Mouse (Mus musculus) erythroid progenitor cell, adult 5-6 weeks (primary cell): ENCODE data around the gene Olfr576. TPM values are rescaled to one million over a fixed set of nuclear protein-coding genes. Genes with fewer than 3 reads are reported as not detected.

ENCODE experiments used
- ATAC-seq: replicated peaks from 2 replicates; pipeline ENCODE4 v1.8.0; 2016; ENCODE audit warnings: moderate number of reproducible peaks, mild to moderate bottlenecking, moderate TSS enrichment, inconsistent platforms; ENCODE audit not compliant: poor library complexity, low FRiP score, severe bottlenecking
- total RNA-seq, 2 experiments: library from RNA; stranded (forward) in 1 of 2; stranded (reverse) in 1 of 2; fragments of 150-400 nt in 1 of 2; fragments of 186-747, 209-891 nt in 1 of 2; gene quantifications; 2 replicates each; pipeline versions ENCODE4 v1.2.3 to v1.2.4; 2015 to 2017; ENCODE audit warnings: low replicate concordance in 2 of 2

The Olfr576 gene
- total RNA-seq (2015; ENCODE audit: low replicate concordance) = not detected in 2 replicates
- total RNA-seq (2017; ENCODE audit: low replicate concordance) = not detected in 2 replicates

DNA sequence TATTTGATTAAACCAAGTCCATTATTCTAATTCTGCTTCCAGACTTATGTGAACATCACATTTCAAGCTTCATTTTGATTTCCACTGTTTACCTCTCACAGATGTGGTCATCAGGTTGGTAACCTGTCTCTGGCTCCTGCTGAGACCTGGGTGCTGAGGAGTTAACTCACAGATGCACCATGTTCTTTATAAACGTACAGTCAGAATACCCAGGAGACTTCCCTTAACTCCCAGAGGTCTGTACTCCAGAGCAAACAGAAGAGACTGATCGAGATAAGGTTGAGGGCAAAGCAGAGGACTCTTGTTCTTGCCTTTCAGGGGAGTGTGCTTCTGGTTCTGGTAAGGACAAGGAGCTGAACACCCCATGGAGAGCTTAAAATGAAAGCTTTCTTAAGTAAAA lies at the start of gene Olfr576:
Olfr576 (plus strand) TSS at position 301 of the 400 bp plus-strand sequence.
- ATAC-seq = no peak

- no peak for ATAC-seq
Observed at GRCm38 (mm10) chr7:102915261-102915660, 47.2 kb upstream of the Olfr576 start.

- ATAC-seq = no peak
Observed at GRCm38 (mm10) chr7:102916405-102916804, 46.1 kb upstream of the Olfr576 start.

DNA sequence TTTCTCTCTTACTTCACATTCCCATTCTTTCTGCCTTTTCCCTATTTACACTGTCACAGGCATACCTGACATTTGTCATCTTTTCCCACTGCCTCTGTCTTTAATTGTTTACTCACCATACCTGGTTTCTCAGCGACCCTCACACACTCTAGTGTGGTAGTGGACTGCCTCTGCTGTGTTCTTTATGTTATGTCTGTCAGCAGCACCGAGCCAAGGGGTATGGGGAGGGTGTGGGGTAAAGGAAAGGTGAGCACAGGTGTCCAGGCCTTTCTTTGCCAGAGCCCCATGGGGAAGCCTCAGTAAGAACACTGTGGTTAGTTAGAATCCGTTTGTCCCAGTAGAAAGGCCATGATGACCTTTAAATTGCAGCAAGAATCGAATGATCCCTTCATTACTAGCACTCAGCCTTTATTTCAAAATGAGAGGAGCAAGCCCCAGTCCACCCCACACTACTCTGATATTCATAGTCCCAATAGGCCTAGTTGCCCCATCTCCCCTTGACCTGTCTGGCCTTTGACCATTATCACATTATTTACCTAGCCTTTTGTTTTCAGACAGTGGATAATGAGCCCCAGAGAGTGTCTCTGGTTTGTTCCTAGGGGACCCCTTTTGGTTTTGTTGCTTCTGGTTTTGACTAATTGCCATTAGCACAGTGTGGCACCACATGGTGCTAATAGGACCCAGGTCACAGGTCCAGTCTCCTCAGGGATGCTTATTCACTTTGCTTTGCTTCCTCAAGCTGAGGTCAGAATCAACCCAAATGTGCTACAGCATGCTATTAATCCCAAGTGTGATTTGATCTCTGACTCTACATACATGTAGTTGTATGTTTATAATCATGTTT lies 45.2 kb upstream of the Olfr576 start, which contains the start of gene Olfr571:
Olfr571 (minus strand) TSS at position 505 of the 844 bp plus-strand sequence.
- no peak for ATAC-seq

GRCm38 (mm10) chr7:102919632-102920031 lies 42.8 kb upstream of the Olfr576 start:
- no peak for ATAC-seq

DNA sequence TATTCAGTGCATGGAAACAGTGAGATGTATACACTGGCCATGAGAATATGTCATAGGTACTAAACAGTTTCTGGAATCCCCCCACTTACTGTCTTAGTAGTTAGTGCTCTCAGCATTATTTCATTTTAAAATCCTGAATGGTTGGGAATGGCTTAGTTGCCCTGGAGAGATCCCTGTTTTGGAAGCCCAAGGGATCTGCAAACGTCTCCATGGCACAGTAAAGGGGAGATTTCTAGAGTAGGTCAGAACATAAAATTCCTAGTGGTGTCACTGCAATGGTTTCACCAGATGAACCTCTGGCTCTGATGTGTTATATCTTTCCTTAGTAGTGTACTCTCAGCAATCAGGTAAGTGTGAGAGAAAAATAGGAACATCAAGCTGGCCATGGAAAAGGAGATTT lies 38.4 kb upstream of the Olfr576 start, which contains the start of gene Olfr572:
Olfr572 (plus strand) TSS at position 301 of the 400 bp plus-strand sequence.
- no peak for ATAC-seq

GRCm38 (mm10) chr7:102927105-102927504 lies 35.4 kb upstream of the Olfr576 start:
- no peak for ATAC-seq

GRCm38 (mm10) chr7:102942475-102942874 lies 20.0 kb upstream of the Olfr576 start, which contains the start of gene Olfr573-ps1:
TSS of gene Olfr573-ps1 (minus strand) at chr7:102942575.
- ATAC-seq = no peak

- no peak for ATAC-seq
Observed at GRCm38 (mm10) chr7:102943417-102943816, 19.0 kb upstream of the Olfr576 start.

- ATAC-seq = no peak
Observed at GRCm38 (mm10) chr7:102948167-102948566, 14.3 kb upstream of the Olfr576 start, which contains the start of gene Olfr574. TSS of gene Olfr574 (plus strand) at chr7:102948467.

- ATAC-seq = no peak
Observed at GRCm38 (mm10) chr7:102950732-102951131, 11.7 kb upstream of the Olfr576 start.

DNA sequence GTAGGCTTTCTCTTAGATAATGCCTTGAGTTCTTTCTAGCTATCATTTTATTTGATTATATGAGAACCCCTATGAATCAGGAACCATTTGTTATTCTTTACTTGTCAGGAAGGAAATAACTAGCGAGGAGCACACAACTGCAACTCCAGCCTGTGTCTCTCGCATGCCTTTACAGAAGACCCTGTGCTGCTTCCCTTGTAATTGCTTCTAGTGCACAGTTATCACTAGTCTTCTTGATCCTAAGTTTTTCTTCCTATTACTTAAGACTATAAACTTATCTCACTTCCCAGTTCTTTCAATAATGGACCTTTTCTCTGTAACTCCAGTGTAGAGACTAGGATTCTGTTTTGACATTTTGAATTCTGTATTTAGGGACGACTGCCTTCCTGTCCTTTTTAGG lies 4.3 kb upstream of the Olfr576 start:
- no peak for ATAC-seq

GRCm38 (mm10) chr7:102958593-102958992 lies 3.9 kb upstream of the Olfr576 start, which contains the start of gene Olfr575:
TSS of gene Olfr575 (minus strand) at chr7:102958775.
- peak; percentile 71 for ATAC-seq

DNA sequence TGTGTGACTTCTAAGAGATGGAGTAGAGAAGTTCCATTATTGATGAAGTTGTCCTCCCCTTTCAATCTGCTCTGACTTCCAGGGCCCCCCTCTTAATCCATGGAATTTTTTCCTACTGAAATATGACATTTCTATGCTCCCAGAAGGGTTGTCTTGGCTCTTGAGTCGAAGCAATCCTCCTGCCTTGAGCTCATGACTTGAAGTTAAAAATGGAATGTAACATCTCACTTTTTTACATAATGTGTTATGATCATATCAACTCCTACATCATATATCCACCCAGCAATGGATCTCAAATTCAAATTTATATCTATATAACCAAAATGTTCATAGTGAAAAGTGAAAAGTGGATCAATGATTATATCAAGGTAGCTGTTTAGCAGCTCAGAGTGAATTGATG lies 11.9 kb downstream of the Olfr576 start:
- ATAC-seq = no peak

DNA sequence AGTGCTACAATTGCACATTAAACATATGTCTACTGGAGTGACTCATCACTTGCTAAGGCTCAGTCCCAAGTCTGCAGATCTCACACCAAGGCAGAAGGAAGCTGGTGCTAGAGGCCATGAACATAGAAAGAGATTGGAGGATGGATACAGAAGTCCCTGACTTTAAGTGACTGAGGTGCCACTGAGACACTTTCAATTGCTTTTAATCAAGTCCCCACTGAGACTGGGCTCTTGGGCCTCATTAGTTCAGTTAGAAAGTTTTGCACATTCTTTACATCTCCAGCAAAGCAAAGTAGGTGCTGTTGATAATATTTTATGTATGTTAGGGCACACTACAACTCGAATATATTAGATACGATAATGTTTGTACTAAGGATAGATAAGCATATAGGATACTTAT lies 13.4 kb downstream of the Olfr576 start, which contains the start of gene Olfr577:
Olfr577 (minus strand) TSS at position 101 of the 400 bp plus-strand sequence.
- ATAC-seq = no peak

- no peak for ATAC-seq
Observed at GRCm38 (mm10) chr7:102989224-102989623, 26.8 kb downstream of the Olfr576 start, which contains the start of gene Olfr578. TSS of gene Olfr578 (minus strand) at chr7:102989324.

Other genes starting within 250 kb of the Olfr576 start
- not detected in 2 replicates for gene Olfr33, start 243.6 kb upstream of the Olfr576 start, total RNA-seq (2015; ENCODE audit: low replicate concordance)
- not detected in 2 replicates for gene Olfr33, start 243.6 kb upstream of the Olfr576 start, total RNA-seq (2017; ENCODE audit: low replicate concordance)
- gene Olfr559, start 235.2 kb upstream of the Olfr576 start, total RNA-seq (2015; ENCODE audit: low replicate concordance) = not detected in 2 replicates
- gene Olfr559, start 235.2 kb upstream of the Olfr576 start, total RNA-seq (2017; ENCODE audit: low replicate concordance) = not detected in 2 replicates
- not detected in 2 replicates for gene Olfr560, start 203.3 kb upstream of the Olfr576 start, total RNA-seq (2015; ENCODE audit: low replicate concordance)
- gene Olfr560, start 203.3 kb upstream of the Olfr576 start, total RNA-seq (2017; ENCODE audit: low replicate concordance) = not detected in 2 replicates
- gene Olfr78, start 203.2 kb upstream of the Olfr576 start, total RNA-seq (2015; ENCODE audit: low replicate concordance) = not detected in 2 replicates
- gene Olfr78, start 203.2 kb upstream of the Olfr576 start, total RNA-seq (2017; ENCODE audit: low replicate concordance) = not detected in 2 replicates
- not detected in 2 replicates for gene Olfr561, start 191.4 kb upstream of the Olfr576 start, total RNA-seq (2015; ENCODE audit: low replicate concordance)
- not detected in 2 replicates for gene Olfr561, start 191.4 kb upstream of the Olfr576 start, total RNA-seq (2017; ENCODE audit: low replicate concordance)
- gene Olfr564, start 159.2 kb upstream of the Olfr576 start, total RNA-seq (2015; ENCODE audit: low replicate concordance) = not detected in 2 replicates
- not detected in 2 replicates for gene Olfr564, start 159.2 kb upstream of the Olfr576 start, total RNA-seq (2017; ENCODE audit: low replicate concordance)
- not detected in 2 replicates for gene Olfr566, start 103.9 kb upstream of the Olfr576 start, total RNA-seq (2015; ENCODE audit: low replicate concordance)
- gene Olfr566, start 103.9 kb upstream of the Olfr576 start, total RNA-seq (2017; ENCODE audit: low replicate concordance) = not detected in 2 replicates
- gene Olfr568, start 85.5 kb upstream of the Olfr576 start, total RNA-seq (2015; ENCODE audit: low replicate concordance) = not detected in 2 replicates
- gene Olfr568, start 85.5 kb upstream of the Olfr576 start, total RNA-seq (2017; ENCODE audit: low replicate concordance) = not detected in 2 replicates
- gene Olfr569, start 71.8 kb upstream of the Olfr576 start, total RNA-seq (2015; ENCODE audit: low replicate concordance) = not detected in 2 replicates
- gene Olfr569, start 71.8 kb upstream of the Olfr576 start, total RNA-seq (2017; ENCODE audit: low replicate concordance) = not detected in 2 replicates
- not detected in 2 replicates for gene Olfr570, start 68.1 kb upstream of the Olfr576 start, total RNA-seq (2015; ENCODE audit: low replicate concordance)
- gene Olfr570, start 68.1 kb upstream of the Olfr576 start, total RNA-seq (2017; ENCODE audit: low replicate concordance) = not detected in 2 replicates
- gene Olfr571, start 45.1 kb upstream of the Olfr576 start, total RNA-seq (2015; ENCODE audit: low replicate concordance) = not detected in 2 replicates
- not detected in 2 replicates for gene Olfr571, start 45.1 kb upstream of the Olfr576 start, total RNA-seq (2017; ENCODE audit: low replicate concordance)
- not detected in 2 replicates for gene Olfr572, start 38.3 kb upstream of the Olfr576 start, total RNA-seq (2015; ENCODE audit: low replicate concordance)
- gene Olfr572, start 38.3 kb upstream of the Olfr576 start, total RNA-seq (2017; ENCODE audit: low replicate concordance) = not detected in 2 replicates
- gene Olfr573-ps1, start 20.1 kb upstream of the Olfr576 start, total RNA-seq (2015; ENCODE audit: low replicate concordance) = not detected in 2 replicates
- gene Olfr573-ps1, start 20.1 kb upstream of the Olfr576 start, total RNA-seq (2017; ENCODE audit: low replicate concordance) = not detected in 2 replicates
- not detected in 2 replicates for gene Olfr574, start 14.2 kb upstream of the Olfr576 start, total RNA-seq (2015; ENCODE audit: low replicate concordance)
- gene Olfr574, start 14.2 kb upstream of the Olfr576 start, total RNA-seq (2017; ENCODE audit: low replicate concordance) = not detected in 2 replicates
- gene Olfr575, start 3.9 kb upstream of the Olfr576 start, total RNA-seq (2015; ENCODE audit: low replicate concordance) = not detected in 2 replicates
- not detected in 2 replicates for gene Olfr575, start 3.9 kb upstream of the Olfr576 start, total RNA-seq (2017; ENCODE audit: low replicate concordance)
- not detected in 2 replicates for gene Olfr577, start 13.3 kb downstream of the Olfr576 start, total RNA-seq (2015; ENCODE audit: low replicate concordance)
- gene Olfr577, start 13.3 kb downstream of the Olfr576 start, total RNA-seq (2017; ENCODE audit: low replicate concordance) = not detected in 2 replicates
- gene Olfr578, start 26.7 kb downstream of the Olfr576 start, total RNA-seq (2015; ENCODE audit: low replicate concordance) = not detected in 2 replicates
- not detected in 2 replicates for gene Olfr578, start 26.7 kb downstream of the Olfr576 start, total RNA-seq (2017; ENCODE audit: low replicate concordance)
- gene Olfr582, start 75.4 kb downstream of the Olfr576 start, total RNA-seq (2015; ENCODE audit: low replicate concordance) = not detected in 2 replicates
- not detected in 2 replicates for gene Olfr582, start 75.4 kb downstream of the Olfr576 start, total RNA-seq (2017; ENCODE audit: low replicate concordance)
- gene Olfr583, start 88.6 kb downstream of the Olfr576 start, total RNA-seq (2015; ENCODE audit: low replicate concordance) = not detected in 2 replicates
- gene Olfr583, start 88.6 kb downstream of the Olfr576 start, total RNA-seq (2017; ENCODE audit: low replicate concordance) = not detected in 2 replicates
- gene Olfr584, start 119.2 kb downstream of the Olfr576 start, total RNA-seq (2015; ENCODE audit: low replicate concordance) = not detected in 2 replicates
- gene Olfr584, start 119.2 kb downstream of the Olfr576 start, total RNA-seq (2017; ENCODE audit: low replicate concordance) = not detected in 2 replicates
- not detected in 2 replicates for gene Olfr585, start 135.1 kb downstream of the Olfr576 start, total RNA-seq (2015; ENCODE audit: low replicate concordance)
- gene Olfr585, start 135.1 kb downstream of the Olfr576 start, total RNA-seq (2017; ENCODE audit: low replicate concordance) = not detected in 2 replicates
- not detected in 2 replicates for gene Olfr586, start 163.0 kb downstream of the Olfr576 start, total RNA-seq (2015; ENCODE audit: low replicate concordance)
- gene Olfr586, start 163.0 kb downstream of the Olfr576 start, total RNA-seq (2017; ENCODE audit: low replicate concordance) = not detected in 2 replicates
- not detected in 2 replicates for gene Olfr588-ps1, start 178.2 kb downstream of the Olfr576 start, total RNA-seq (2015; ENCODE audit: low replicate concordance)
- gene Olfr588-ps1, start 178.2 kb downstream of the Olfr576 start, total RNA-seq (2017; ENCODE audit: low replicate concordance) = 0.39 TPM in 1 of 2 replicates, not detected in the other
- gene Olfr589, start 193.7 kb downstream of the Olfr576 start, total RNA-seq (2015; ENCODE audit: low replicate concordance) = not detected in 2 replicates
- gene Olfr589, start 193.7 kb downstream of the Olfr576 start, total RNA-seq (2017; ENCODE audit: low replicate concordance) = not detected in 2 replicates
- not detected in 2 replicates for gene Olfr591, start 215.7 kb downstream of the Olfr576 start, total RNA-seq (2015; ENCODE audit: low replicate concordance)
- gene Olfr591, start 215.7 kb downstream of the Olfr576 start, total RNA-seq (2017; ENCODE audit: low replicate concordance) = not detected in 2 replicates
- gene Olfr592, start 222.1 kb downstream of the Olfr576 start, total RNA-seq (2015; ENCODE audit: low replicate concordance) = not detected in 2 replicates
- gene Olfr592, start 222.1 kb downstream of the Olfr576 start, total RNA-seq (2017; ENCODE audit: low replicate concordance) = not detected in 2 replicates
- gene Olfr593, start 249.2 kb downstream of the Olfr576 start, total RNA-seq (2015; ENCODE audit: low replicate concordance) = not detected in 2 replicates
- not detected in 2 replicates for gene Olfr593, start 249.2 kb downstream of the Olfr576 start, total RNA-seq (2017; ENCODE audit: low replicate concordance)